ENCODE assay signal across 20 mouse cellular contexts in genomic region chr2:108160865-108161264, GRCm38 (mm10).
"Had no signal": no experiment of that assay in that cellular context is flagged by ENCODE, and none has a peak within 500 bp of the region (broad histone marks: within the 10 kb centered on the region; RNA-seq: fewer than 3 reads in every experiment).

No protein-coding gene starts in this region.

- H3K27me3 ChIP-seq: lung, embryonic 15.5 days; megakaryocyte, embryonic 14.5 days; neural tube, embryonic 13.5 days; neural tube, embryonic 15.5 days; stomach, embryonic 15.5 days had no signal

- H3K4me3 ChIP-seq: lung, embryonic 15.5 days; megakaryocyte, embryonic 14.5 days; myocyte; neural tube, embryonic 13.5 days; neural tube, embryonic 15.5 days; stomach, embryonic 15.5 days had no signal

- ATAC-seq: liver, postnatal 0 days; lung, postnatal 0 days; midbrain, embryonic 16.5 days had no signal

- H3K9me3 ChIP-seq: lung, embryonic 15.5 days; megakaryocyte, embryonic 14.5 days; neural tube, embryonic 13.5 days; neural tube, embryonic 15.5 days; stomach, embryonic 15.5 days had no signal

- DNase-seq: liver, postnatal 0 days; lung, adult 2 months; lung, postnatal 14 days; lung, postnatal 36 days; midbrain, embryonic 14.5 days; right cerebral cortex, postnatal 14 days; thymus, adult 2 months; thymus, postnatal 25 days; thymus, postnatal 4 days had no signal

- H3K4me1 ChIP-seq: lung, embryonic 15.5 days; megakaryocyte, embryonic 14.5 days; neural tube, embryonic 13.5 days; neural tube, embryonic 15.5 days; stomach, embryonic 15.5 days had no signal

- H3K4me2 ChIP-seq: lung, embryonic 15.5 days; midbrain, embryonic 11.5 days; neural tube, embryonic 13.5 days; neural tube, embryonic 15.5 days; stomach, embryonic 15.5 days had no signal

- H3K36me3 ChIP-seq: lung, embryonic 15.5 days; neural tube, embryonic 13.5 days; neural tube, embryonic 15.5 days; stomach, embryonic 15.5 days had no signal

- H3K9ac ChIP-seq: liver, postnatal 0 days; lung, embryonic 15.5 days; neural tube, embryonic 13.5 days; neural tube, embryonic 15.5 days; stomach, embryonic 15.5 days had no signal

- H3K27ac ChIP-seq: lung, embryonic 15.5 days; macrophage; neural tube, embryonic 13.5 days; neural tube, embryonic 15.5 days; stomach, embryonic 15.5 days; stomach, postnatal 0 days had no signal
